Mouse (Mus musculus): ENCODE results near the gene Ifrd2. TPM values are rescaled to one million over a fixed set of nuclear protein-coding genes. Genes with fewer than 3 reads are reported as not detected.

Ifrd2 gene
- polyA plus RNA-seq (2016; fragmentation: Nextera tagmentation; extraction: Ambion mirVana): 20.6 and 23.3 TPM in 2 replicates

- H3K4me2 ChIP-seq (replicated peaks): peak within 1 kb of the TSS; percentile 85
- H3K9me3 ChIP-seq: no peaks in the 10 kb centered on the region
- peaks cover 33% of the 10 kb centered on the region for H3K36me3 ChIP-seq
- no peaks in the 10 kb centered on the region for H3K27me3 ChIP-seq (replicated peaks)
- H3K4me1 ChIP-seq: peaks cover 14% of the 10 kb centered on the region
- H3K27ac ChIP-seq: no peak within 1 kb of the TSS
- WGBS: 14% methylated on average over 46 of the region's 46 CpGs
- peak within 1 kb of the TSS; percentile 74 for H3K4me3 ChIP-seq
- peak within 1 kb of the TSS; percentile 55 for H3K9ac ChIP-seq
- peak; percentile 97 for ATAC-seq (ENCODE audit: low FRiP score, low read depth)
Observed at GRCm38 (mm10) chr9:107586974-107587832, at the start of gene Ifrd2. Ifrd2 (plus strand) TSS chr9:107587642.

DNA sequence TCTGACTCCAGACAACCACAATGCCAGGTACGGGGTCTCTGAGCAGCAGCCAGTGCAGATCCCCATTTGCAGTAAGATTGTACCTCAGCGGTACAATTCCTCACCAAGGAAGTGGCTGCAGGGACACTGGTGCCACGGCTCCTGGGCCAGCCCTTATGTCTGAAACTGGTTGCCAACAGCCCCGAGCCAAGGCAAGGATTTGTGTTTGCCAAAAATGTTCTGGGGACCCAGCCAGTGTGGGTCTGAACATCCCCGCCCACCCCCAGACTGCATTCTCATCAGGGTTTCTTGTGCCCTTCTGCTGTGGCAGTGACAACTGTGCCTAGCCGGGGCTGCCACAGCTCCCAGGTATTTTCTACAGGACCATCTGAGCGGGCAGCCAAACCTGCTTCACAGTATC, 49.2 kb upstream of the Ifrd2 start:
- no peak for ATAC-seq (ENCODE audit: low FRiP score, low read depth)
- Histone ChIP-seq H3K4me2 (replicated peaks) (no peak overlapping the region), H3K27ac (no peak overlapping the region), H3K4me1 (peaks cover 54% of the 10 kb centered on the region), H3K9me3 (no peaks in the 10 kb centered on the region), H3K27me3 (replicated peaks) (no peaks in the 10 kb centered on the region), H3K9ac (no peak overlapping the region), H3K4me3 (no peak overlapping the region), H3K36me3 (peaks cover 30% of the 10 kb centered on the region)
- 93% methylated on average over 7 of the region's 7 CpGs for WGBS

GRCm38 (mm10) chr9:107538711-107539110, 48.7 kb upstream of the Ifrd2 start:
- H3K9ac ChIP-seq: no peak overlapping the region
- ATAC-seq (ENCODE audit: low FRiP score, low read depth): no peak
- 95% methylated on average over 3 of the region's 3 CpGs for WGBS
- H3K9me3 ChIP-seq: no peaks in the 10 kb centered on the region
- H3K27ac ChIP-seq: no peak overlapping the region
- no peak overlapping the region for H3K4me3 ChIP-seq
- H3K4me1 ChIP-seq: peaks cover 54% of the 10 kb centered on the region
- peaks cover 35% of the 10 kb centered on the region for H3K36me3 ChIP-seq
- no peak overlapping the region for H3K4me2 ChIP-seq (replicated peaks)
- no peaks in the 10 kb centered on the region for H3K27me3 ChIP-seq (replicated peaks)

GRCm38 (mm10) chr9:107539940-107540339, 47.5 kb upstream of the Ifrd2 start:
- no peak overlapping the region for H3K4me2 ChIP-seq (replicated peaks)
- no peak overlapping the region for H3K9ac ChIP-seq
- peaks cover 46% of the 10 kb centered on the region for H3K36me3 ChIP-seq
- no peak overlapping the region for H3K4me3 ChIP-seq
- H3K27ac ChIP-seq: no peak overlapping the region
- 93% methylated on average over 8 of the region's 8 CpGs for WGBS
- no peaks in the 10 kb centered on the region for H3K27me3 ChIP-seq (replicated peaks)
- H3K9me3 ChIP-seq: no peaks in the 10 kb centered on the region
- peaks cover 47% of the 10 kb centered on the region for H3K4me1 ChIP-seq
- ATAC-seq (ENCODE audit: low FRiP score, low read depth): no peak

DNA sequence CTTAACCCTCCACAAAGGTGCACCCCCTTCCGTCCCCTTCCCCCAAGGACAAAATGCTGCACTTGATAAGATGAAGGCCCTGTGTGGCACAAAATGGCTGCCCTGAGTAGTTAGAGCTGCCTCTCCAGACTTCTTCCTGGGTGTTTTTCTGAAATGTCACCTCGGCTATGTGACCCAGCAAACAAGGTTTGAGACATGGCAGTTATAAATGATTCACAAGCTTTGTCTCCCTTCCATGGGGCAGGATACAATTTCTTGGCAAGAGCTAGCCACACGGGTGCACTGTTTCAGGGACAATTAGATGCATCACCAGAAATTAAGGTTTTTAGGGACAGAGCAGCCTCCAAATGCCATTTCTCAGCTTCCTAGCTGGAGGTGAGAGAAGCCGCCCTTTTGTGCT, 47.0 kb upstream of the Ifrd2 start:
- no peaks in the 10 kb centered on the region for H3K27me3 ChIP-seq (replicated peaks)
- H3K36me3 ChIP-seq: peaks cover 50% of the 10 kb centered on the region
- H3K4me2 ChIP-seq (replicated peaks): peak overlapping the region; percentile 90; the same call in 1 of the 2 replicates
- no peak for ATAC-seq (ENCODE audit: low FRiP score, low read depth)
- peaks cover 43% of the 10 kb centered on the region for H3K4me1 ChIP-seq
- H3K9ac ChIP-seq: no peak overlapping the region
- no peak overlapping the region for H3K4me3 ChIP-seq
- WGBS: 73% methylated on average over 4 of the region's 4 CpGs
- no peaks in the 10 kb centered on the region for H3K9me3 ChIP-seq
- H3K27ac ChIP-seq: no peak overlapping the region

DNA sequence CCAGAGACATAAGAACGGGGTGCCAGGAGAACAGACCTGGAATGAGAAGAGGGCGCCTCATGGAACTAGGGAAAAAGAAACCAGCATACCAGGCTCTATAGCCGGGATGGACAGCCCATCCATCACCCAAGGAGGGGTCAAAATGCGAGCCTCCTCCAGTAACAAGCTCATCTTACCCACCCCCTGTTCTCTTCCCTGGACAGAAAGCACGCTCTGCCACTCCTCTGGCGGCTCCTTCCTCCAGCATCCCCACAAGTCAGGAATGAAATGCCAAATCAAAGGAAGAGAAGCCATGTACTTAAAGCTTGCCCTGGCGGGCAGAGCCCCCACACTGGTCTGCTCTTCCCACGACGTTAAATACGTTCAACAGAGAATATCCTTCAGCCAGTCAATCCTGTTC, 46.4 kb upstream of the Ifrd2 start:
- Histone ChIP-seq H3K27ac (no peak overlapping the region), H3K4me3 (peak overlapping the region; percentile 65), H3K4me2 (replicated peaks) (peak overlapping the region; percentile 90), H3K4me1 (peaks cover 37% of the 10 kb centered on the region), H3K36me3 (peaks cover 50% of the 10 kb centered on the region), H3K9me3 (no peaks in the 10 kb centered on the region), H3K9ac (peak overlapping the region; percentile 69; the same call in 1 of the 2 replicates), H3K27me3 (replicated peaks) (no peaks in the 10 kb centered on the region)
- ATAC-seq (ENCODE audit: low FRiP score, low read depth): no peak
- WGBS: 30% methylated on average over 10 of the region's 10 CpGs

DNA sequence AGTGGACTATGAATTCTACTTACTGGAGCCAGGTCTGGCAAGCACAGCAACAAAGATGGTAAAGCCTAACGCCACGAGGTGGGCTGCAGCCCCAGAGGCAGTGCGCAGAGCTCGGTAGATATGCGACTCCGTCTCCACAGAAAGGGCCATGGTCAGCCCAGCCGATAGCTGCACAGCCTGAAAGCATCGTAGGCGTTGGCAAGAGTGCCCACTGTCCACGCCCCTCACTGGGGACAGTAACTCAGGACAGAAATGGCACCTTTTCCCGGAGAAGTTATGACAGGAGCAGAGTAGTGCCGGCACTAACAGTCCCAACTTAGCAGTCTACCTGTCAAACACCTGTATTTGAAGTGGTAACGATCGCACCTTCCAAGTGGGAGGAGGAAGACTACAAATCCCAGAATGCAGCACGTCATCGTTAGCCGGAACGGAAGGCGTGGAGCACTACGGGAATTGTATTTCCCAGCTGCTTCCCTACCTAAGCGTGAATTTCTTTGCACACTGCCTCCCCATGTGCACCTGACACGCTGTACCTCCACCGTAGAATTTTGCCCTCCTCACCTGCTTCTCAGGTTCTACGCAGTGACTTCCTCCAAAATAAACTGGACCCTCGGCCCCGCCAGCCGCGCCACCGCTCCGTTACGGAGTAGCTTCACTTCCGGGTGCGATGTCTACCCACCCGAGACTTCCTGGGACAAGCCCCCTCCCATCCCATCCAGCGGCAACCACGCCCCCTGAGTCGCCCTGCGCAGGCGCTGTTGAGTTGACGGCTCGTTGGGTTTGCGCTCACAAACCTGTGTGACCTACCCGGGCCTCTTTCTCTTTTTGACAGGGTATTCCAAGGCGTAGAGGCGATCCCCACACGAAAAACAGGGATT, 45.7 kb upstream of the Ifrd2 start, which contains the start of the genes Cyb561d2 and Nprl2:
Gene Cyb561d2 (minus strand): TSS at position 720 of the 878 bp plus-strand sequence.
Gene Nprl2 (plus strand): TSS at position 753 of the 878 bp plus-strand sequence.
- peak; percentile 81 for ATAC-seq (ENCODE audit: low FRiP score, low read depth)
- Histone ChIP-seq H3K9ac (peak within 1 kb of the TSS; percentile 69), H3K4me1 (peaks cover 34% of the 10 kb centered on the region), H3K36me3 (peaks cover 50% of the 10 kb centered on the region), H3K27me3 (replicated peaks) (no peaks in the 10 kb centered on the region), H3K9me3 (no peaks in the 10 kb centered on the region), H3K27ac (no peak within 1 kb of the TSS), H3K4me2 (replicated peaks) (peak within 1 kb of the TSS; percentile 90), H3K4me3 (peak within 1 kb of the TSS; percentile 65)
- under 1% methylated on average over 46 of the region's 46 CpGs for WGBS

DNA sequence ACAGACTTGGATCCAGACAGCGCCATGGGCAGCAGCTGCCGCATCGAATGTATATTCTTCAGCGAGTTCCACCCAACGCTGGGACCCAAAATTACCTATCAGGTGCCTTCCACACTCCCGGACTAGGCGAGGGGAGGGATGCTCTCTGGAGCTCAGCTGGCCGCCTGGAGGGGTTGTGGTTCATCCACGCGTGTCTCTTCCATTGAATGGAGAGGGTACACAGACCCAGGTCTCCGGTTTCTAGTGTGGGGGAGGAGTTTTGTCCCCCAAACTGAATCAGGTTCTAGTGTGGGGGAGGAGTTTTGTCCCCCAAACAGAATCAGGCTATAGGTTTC, 45.1 kb upstream of the Ifrd2 start:
- H3K9ac ChIP-seq: peak overlapping the region; percentile 69
- peak; percentile 13 for ATAC-seq (ENCODE audit: low FRiP score, low read depth)
- 2% methylated on average over 11 of the region's 11 CpGs for WGBS
- H3K4me2 ChIP-seq (replicated peaks): peak overlapping the region; percentile 90
- H3K36me3 ChIP-seq: peaks cover 50% of the 10 kb centered on the region
- no peaks in the 10 kb centered on the region for H3K9me3 ChIP-seq
- H3K4me1 ChIP-seq: peaks cover 34% of the 10 kb centered on the region
- no peaks in the 10 kb centered on the region for H3K27me3 ChIP-seq (replicated peaks)
- peak overlapping the region; percentile 65 for H3K4me3 ChIP-seq
- H3K27ac ChIP-seq: no peak overlapping the region

DNA sequence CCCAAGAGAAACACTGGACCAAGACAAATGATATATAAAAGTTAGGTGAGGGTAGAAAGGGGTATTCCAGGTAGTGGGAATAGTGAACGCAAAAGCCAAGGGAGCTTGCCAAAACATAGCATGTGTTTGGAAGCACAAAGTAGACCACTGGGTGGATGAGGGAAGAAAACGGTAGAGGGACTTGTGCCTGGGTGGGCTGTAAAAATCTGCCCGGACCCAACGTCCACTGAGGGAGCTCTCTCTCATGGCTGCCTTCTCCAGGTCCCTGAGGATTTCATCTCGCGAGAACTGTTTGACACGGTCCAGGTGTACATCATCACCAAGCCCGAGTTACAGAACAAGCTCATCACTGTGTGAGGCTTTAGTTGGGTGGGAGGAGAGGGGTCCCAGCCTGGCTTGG, 44.7 kb upstream of the Ifrd2 start:
- WGBS: 57% methylated on average over 8 of the region's 8 CpGs
- peaks cover 34% of the 10 kb centered on the region for H3K4me1 ChIP-seq
- no peak for ATAC-seq (ENCODE audit: low FRiP score, low read depth)

DNA sequence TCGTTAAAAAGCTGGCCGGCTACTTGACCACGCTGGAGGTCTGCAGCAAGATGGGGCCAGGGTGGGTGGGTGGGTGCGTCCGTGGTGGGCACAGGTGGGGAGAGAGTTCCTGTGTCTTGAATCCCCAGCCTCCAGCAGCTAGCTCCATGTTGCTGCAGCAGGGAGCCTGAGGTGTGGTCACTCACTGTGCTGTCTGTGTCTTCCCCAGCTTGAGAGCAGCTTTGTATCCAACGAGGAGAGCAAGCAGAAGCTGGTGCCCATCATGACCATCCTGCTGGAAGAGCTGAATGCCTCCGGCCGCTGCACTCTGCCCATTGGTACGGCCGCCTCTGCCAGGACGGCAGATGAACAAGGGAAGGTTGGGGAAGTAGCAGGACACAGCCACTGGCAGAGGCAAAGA, 44.1 kb upstream of the Ifrd2 start:
- peaks cover 34% of the 10 kb centered on the region for H3K4me1 ChIP-seq
- no peak overlapping the region for H3K9ac ChIP-seq
- 91% methylated on average over 11 of the region's 11 CpGs for WGBS
- no peak for ATAC-seq (ENCODE audit: low FRiP score, low read depth)
- H3K4me3 ChIP-seq: no peak overlapping the region
- no peaks in the 10 kb centered on the region for H3K9me3 ChIP-seq
- no peaks in the 10 kb centered on the region; the same call in 1 of the 2 replicates for H3K27me3 ChIP-seq (replicated peaks)
- H3K36me3 ChIP-seq: peaks cover 42% of the 10 kb centered on the region
- H3K4me2 ChIP-seq (replicated peaks): peak overlapping the region; percentile 90
- H3K27ac ChIP-seq: no peak overlapping the region

More for the DNA sequence above, 44.7 kb upstream of the Ifrd2 start:
- Histone ChIP-seq H3K36me3 (peaks cover 47% of the 10 kb centered on the region), H3K4me2 (replicated peaks) (peak overlapping the region; percentile 90), H3K9ac (peak overlapping the region; percentile 69), H3K27ac (no peak overlapping the region), H3K4me3 (peak overlapping the region; percentile 65), H3K27me3 (replicated peaks) (no peaks in the 10 kb centered on the region), H3K9me3 (no peaks in the 10 kb centered on the region)

- H3K4me1 ChIP-seq: peaks cover 34% of the 10 kb centered on the region
- no peak overlapping the region for H3K27ac ChIP-seq
- no peak overlapping the region for H3K4me2 ChIP-seq (replicated peaks)
- peaks cover 9% of the 10 kb centered on the region for H3K27me3 ChIP-seq (replicated peaks)
- H3K4me3 ChIP-seq: no peak overlapping the region
- peaks cover 32% of the 10 kb centered on the region for H3K36me3 ChIP-seq
- no peak for ATAC-seq (ENCODE audit: low FRiP score, low read depth)
- no peaks in the 10 kb centered on the region for H3K9me3 ChIP-seq
- 96% methylated on average over 17 of the region's 17 CpGs for WGBS
- no peak overlapping the region for H3K9ac ChIP-seq
Observed at GRCm38 (mm10) chr9:107544196-107544700, 43.2 kb upstream of the Ifrd2 start.

DNA sequence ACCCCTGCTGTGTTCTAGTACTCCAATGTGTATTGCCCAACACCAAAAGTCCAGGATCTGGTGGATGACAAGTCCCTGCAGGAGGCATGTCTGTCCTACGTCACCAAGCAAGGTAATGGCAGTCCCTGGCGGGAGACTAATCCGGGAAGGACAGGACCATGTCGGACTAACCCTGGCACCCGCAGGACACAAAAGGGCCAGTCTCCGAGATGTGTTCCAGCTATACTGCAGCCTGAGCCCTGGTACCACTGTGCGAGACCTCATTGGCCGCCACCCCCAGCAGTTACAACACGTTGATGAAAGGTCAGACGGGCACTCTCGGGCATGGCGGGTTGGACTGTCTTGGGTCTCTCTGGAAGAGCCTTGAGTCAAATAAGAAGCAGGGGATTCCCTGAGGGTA, 42.7 kb upstream of the Ifrd2 start:
- peaks cover 14% of the 10 kb centered on the region for H3K27me3 ChIP-seq (replicated peaks)
- H3K27ac ChIP-seq: no peak overlapping the region
- ATAC-seq (ENCODE audit: low FRiP score, low read depth): no peak
- no peak overlapping the region for H3K4me2 ChIP-seq (replicated peaks)
- no peaks in the 10 kb centered on the region for H3K9me3 ChIP-seq
- H3K36me3 ChIP-seq: peaks cover 27% of the 10 kb centered on the region
- H3K4me1 ChIP-seq: peaks cover 34% of the 10 kb centered on the region
- no peak overlapping the region for H3K9ac ChIP-seq
- WGBS: 92% methylated on average over 12 of the region's 12 CpGs
- no peak overlapping the region for H3K4me3 ChIP-seq

Data from neural tube, embryonic 12.5 days (tissue).